Mouse (Mus musculus) spleen, adult 2 months (tissue): Measurements from ENCODE around the gene Noxo1. TPM values are rescaled to one million over a fixed set of nuclear protein-coding genes. Genes with fewer than 3 reads are reported as not detected.

Experiments used
- DNase-seq, 2 experiments: peaks; one replicate each; pipeline versions ENCODE4 v3.0.0 to v3.0.0-alpha.2; 2012 to 2021; ENCODE audit warnings: low spot score in 2 of 2, low read depth in 1 of 2
- H3K27ac ChIP-seq: fragments of 200-500 bp; 2 replicates; pipeline ENCODE4 v1.5.1; 2012; ENCODE audit warnings: low read length, inconsistent platforms; ENCODE audit not compliant: insufficient read depth
- H3K27me3 ChIP-seq: fragments of 200-500 bp; 2 replicates; pipeline ENCODE4 v1.6.1; 2012; ENCODE audit warnings: mild to moderate bottlenecking, moderate library complexity, low read length, inconsistent platforms; ENCODE audit not compliant: control insufficient read depth, insufficient read depth
- H3K36me3 ChIP-seq: fragments of 200-500 bp; 2 replicates; pipeline ENCODE4 v1.6.1; 2012; ENCODE audit warnings: mild to moderate bottlenecking, low read length, inconsistent platforms; ENCODE audit not compliant: control insufficient read depth, insufficient read depth
- H3K4me1 ChIP-seq: fragments of 200-500 bp; 2 replicates; pipeline ENCODE4 v1.6.1; 2011; ENCODE audit warnings: inconsistent platforms; ENCODE audit not compliant: control insufficient read depth, insufficient read depth, insufficient read length
- H3K4me3 ChIP-seq: fragments of 200-500 bp; 2 replicates; pipeline ENCODE4 v1.5.1; 2011; ENCODE audit warnings: mild to moderate bottlenecking, inconsistent platforms; ENCODE audit not compliant: insufficient read depth, insufficient read length; ENCODE audit errors: extremely low read depth
- CTCF ChIP-seq: fragments of 200-500 bp; IDR thresholded peaks from 2 replicates; pipeline ENCODE4 v1.5.1; 2011; ENCODE audit warnings: mild to moderate bottlenecking, inconsistent platforms; ENCODE audit not compliant: insufficient read depth, insufficient read length, insufficient replicate concordance; ENCODE audit errors: extremely low read depth
- POLR2A ChIP-seq: fragments of 200-500 bp; IDR thresholded peaks from 2 replicates; pipeline ENCODE4 v1.6.1; 2011; ENCODE audit warnings: low read depth, low read length, inconsistent platforms
- WGBS: fragments of 180-500 bp; shearing (Covaris S2); methylation state at CpG from one replicate; pipeline ENCODE4 v1.1.7; 2018; 5-methylcytosine and 5-hydroxymethylcytosine counted together
- polyA plus RNA-seq: library from polyadenylated mRNA; depleted of rRNA; stranded (reverse); fragments of >200 nt; gene quantifications from 2 replicates; pipeline ENCODE4 v1.2.3, GENCODE M21; 2012

The Noxo1 gene
- polyA plus RNA-seq, 1 experiment: 6.8 TPM

DNA sequence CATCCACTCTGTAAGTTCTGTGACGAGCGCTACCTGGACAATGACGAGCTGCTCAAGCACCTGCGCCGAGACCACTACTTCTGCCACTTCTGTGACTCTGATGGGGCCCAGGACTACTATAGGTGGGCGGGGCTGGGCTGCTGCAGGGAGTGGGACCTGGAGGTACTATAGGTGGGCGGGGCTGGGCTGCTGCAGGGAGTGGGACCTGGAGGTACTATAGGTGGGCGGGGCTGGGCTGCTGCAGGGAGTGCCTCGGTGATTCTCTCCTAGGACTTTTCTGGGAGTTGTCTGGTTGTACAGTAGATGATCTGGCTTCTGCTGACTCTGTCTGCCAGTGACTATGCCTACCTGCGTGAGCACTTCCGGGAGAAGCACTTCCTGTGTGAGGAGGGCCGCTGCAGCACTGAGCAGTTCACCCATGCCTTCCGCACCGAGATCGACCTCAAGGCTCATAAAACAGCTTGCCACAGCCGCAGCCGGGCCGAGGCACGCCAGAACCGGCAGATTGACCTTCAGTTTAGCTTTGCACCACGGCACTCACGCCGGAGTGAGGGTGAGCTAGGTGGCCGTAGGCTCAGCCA, 18.4 kb upstream of the Noxo1 start:
- H3K27ac ChIP-seq: no peak overlapping the region
- 94% methylated on average over 24 of the region's 24 CpGs for WGBS
- TF ChIP-seq CTCF (no peak), POLR2A (no peak)
- no peak overlapping the region for H3K4me3 ChIP-seq
- no peaks in the 10 kb centered on the region for H3K4me1 ChIP-seq
- no peaks in the 10 kb centered on the region for H3K27me3 ChIP-seq
- DNase-seq: no peak
- H3K36me3 ChIP-seq: peaks cover 37% of the 10 kb centered on the region

DNA sequence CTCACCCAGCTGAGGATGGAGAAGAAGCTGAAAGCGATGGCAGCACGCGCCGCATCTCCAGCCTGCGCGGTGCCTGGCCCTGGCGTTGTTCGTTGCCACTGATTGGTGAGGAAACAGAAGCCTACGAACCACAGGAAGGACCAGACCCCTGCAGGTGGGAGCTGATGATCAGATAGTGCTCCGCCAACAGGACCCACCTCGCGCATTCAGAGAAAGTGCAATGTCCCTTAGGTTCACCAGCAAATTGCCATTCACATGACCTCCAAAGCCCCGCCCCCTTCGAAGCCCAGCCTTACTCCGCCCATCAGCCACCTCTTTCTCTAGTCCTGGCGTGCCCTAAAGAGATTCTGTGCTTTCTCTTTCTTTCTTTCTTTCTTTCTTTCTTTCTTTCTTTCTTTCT, 9.5 kb upstream of the Noxo1 start:
- peaks cover under 1% of the 10 kb centered on the region; the same call in 1 of the 2 replicates for H3K36me3 ChIP-seq
- peaks cover 17% of the 10 kb centered on the region for H3K4me1 ChIP-seq
- H3K27me3 ChIP-seq: peaks cover 16% of the 10 kb centered on the region
- 49% methylated on average over 16 of the region's 16 CpGs for WGBS
- 0 out of 2 replicates have a peak overlapping the region, but pooled peaks have one; percentile 14 for H3K4me3 ChIP-seq
- peak in 1 of 2 experiments; percentile 50 for DNase-seq
- H3K27ac ChIP-seq: no peak overlapping the region
- TF ChIP-seq POLR2A (no peak), CTCF (no peak)

DNA sequence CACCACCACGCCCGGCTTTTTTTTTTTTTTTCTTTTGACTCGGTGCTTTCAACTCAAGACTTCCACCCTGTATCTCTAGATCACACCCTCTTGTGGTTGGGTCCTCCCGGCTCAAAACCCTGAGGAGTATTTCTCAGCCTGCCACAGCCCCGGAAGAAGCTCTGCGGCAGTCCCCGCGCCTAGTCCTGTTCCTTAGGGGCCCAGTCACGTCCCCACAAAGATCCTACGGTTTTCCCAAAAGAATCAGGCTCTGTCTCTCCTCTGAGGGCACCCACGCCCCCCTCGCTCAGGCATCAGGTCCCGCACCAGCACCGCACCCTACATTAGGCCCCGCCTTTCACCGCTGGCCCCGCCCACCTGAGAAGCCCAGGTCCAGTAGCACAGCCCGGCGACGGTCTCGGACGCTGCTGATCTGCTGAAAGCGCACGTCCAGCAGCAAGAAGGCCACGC, 8.9 kb upstream of the Noxo1 start:
- no peak overlapping the region for H3K27ac ChIP-seq
- H3K27me3 ChIP-seq: peaks cover 16% of the 10 kb centered on the region
- H3K4me3 ChIP-seq: peak overlapping the region; percentile 65
- peaks cover 17% of the 10 kb centered on the region for H3K4me1 ChIP-seq
- TF ChIP-seq CTCF (no peak), POLR2A (no peak)
- WGBS: under 1% methylated on average over 25 of the region's 25 CpGs
- no peaks in the 10 kb centered on the region for H3K36me3 ChIP-seq
- peak in 1 of 2 experiments; percentile 42 for DNase-seq

DNA sequence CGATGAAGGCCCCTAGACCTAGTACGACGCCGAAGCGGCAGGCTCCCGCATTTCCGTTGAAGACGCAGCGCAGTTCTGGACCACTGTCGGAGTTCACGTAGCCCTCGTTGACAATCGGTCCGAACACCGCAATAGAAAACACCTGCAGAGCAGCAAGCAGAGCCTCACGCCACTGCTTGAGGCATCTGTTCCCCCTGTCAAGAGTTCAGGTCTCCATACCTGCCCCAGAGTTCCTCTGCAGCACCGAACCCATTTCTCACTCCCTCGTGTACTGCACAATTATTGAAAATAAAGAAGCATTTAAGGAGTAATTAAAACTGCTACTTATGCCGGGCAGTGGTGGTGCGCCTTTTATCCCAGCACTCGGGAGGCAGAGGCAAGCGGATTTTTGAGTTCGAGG, 8.4 kb upstream of the Noxo1 start:
- no peak for TF ChIP-seq POLR2A
- TF ChIP-seq CTCF: no peak
- H3K4me1 ChIP-seq: peaks cover 17% of the 10 kb centered on the region
- H3K36me3 ChIP-seq: no peaks in the 10 kb centered on the region
- H3K27ac ChIP-seq: no peak overlapping the region
- H3K4me3 ChIP-seq: peak overlapping the region; percentile 65
- 21% methylated on average over 23 of the region's 23 CpGs for WGBS
- no peak for DNase-seq
- peaks cover 16% of the 10 kb centered on the region for H3K27me3 ChIP-seq

DNA sequence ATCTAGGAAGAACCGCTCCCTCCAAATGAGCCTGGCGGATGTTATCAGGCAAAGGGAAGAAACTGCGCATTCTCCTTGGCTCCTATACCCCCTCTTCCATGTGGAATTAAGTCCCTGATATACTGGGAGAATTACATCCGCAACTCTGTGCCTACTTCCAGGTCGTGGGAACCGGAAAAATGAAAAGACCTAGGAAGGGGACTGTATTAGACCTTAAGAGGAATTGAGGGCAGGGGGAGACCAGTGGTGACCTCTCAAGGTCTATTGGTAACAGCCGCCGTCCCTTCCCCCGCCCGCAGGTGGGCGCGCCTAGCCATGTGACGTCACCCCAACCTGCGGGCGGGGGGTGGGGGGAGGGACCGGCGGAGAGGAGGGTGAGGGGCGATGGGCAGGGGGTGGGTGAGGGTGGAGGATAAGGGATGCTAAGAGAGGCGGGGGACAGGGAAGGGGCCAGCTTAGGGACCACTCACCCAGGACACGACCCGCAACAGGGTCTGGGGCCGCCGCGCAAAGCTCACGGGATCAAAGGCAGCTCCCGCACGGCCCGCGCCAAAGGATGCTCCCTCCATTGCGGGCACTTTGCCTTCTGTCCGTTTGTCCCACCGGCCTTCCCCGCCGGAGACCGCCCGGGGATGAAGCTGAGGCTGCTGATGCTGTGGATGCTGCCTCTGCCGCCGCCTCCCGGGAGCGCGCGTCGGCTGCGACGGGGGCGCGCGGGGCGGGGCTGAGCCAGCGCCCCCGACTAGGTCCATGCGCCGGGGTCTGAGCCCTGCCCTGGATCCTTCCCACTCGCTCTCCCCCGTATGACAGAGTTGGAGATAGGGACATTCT, 6.6 kb upstream of the Noxo1 start, which contains the start of gene Syngr3:
Gene Syngr3, minus strand, starts transcription at position 705 of the 831 bp plus-strand sequence.
- WGBS: 4% methylated on average over 53 of the region's 55 CpGs
- no peaks in the 10 kb centered on the region for H3K36me3 ChIP-seq
- no peak for DNase-seq
- peaks cover 17% of the 10 kb centered on the region for H3K4me1 ChIP-seq
- TF ChIP-seq POLR2A (no peak), CTCF (no peak)
- peaks cover 16% of the 10 kb centered on the region for H3K27me3 ChIP-seq
- H3K4me3 ChIP-seq: peak within 1 kb of the TSS; percentile 40; the same call in 1 of the 2 replicates
- H3K27ac ChIP-seq: no peak within 1 kb of the TSS

DNA sequence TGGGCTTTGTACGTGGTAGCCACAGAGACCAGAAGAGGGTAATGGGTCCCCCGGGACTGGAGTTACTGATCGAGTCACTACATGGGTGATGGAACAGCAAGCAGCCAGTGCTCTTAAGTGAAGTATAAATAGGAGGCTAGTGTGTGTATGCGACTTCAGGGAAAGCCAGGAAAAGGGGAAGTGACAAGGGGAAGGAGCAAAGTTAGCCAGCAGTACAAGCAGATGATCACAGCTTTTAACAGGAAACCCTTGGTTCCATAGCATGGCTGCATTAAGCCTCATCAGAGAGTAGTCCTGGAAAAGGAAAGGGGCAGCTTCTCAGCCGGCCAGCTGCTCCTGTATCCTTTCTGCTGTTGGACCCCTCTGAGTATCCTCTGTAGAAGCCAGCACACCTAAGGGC, 3.6 kb upstream of the Noxo1 start:
- Histone ChIP-seq H3K4me1 (peaks cover 12% of the 10 kb centered on the region), H3K36me3 (no peaks in the 10 kb centered on the region), H3K27me3 (peaks cover 16% of the 10 kb centered on the region), H3K27ac (no peak overlapping the region), H3K4me3 (no peak overlapping the region)
- TF ChIP-seq CTCF (no peak), POLR2A (no peak)
- DNase-seq: no peak
- WGBS: 56% methylated on average over 5 of the region's 5 CpGs
